Mouse (Mus musculus): Measurements from ENCODE around the gene Tfpi2.

GRCm38 (mm10) chr6:3967676-3968626 is 20.8 kb downstream of the Tfpi2 start:
- TF ChIP-seq CTCF (IDR thresholded peaks at IDR 0.05; ENCODE audit: low read depth, low read length) (no peak), POLR2A (IDR thresholded peaks at IDR 0.05; ENCODE audit: extremely low read depth, insufficient read depth, low read length) (no peak)
